Mouse (Mus musculus) common myeloid progenitor, adult 5-6 weeks (primary cell): ENCODE data around the gene Pappa. TPM values are rescaled to one million over a fixed set of nuclear protein-coding genes. Genes with fewer than 3 reads are reported as not detected.

Experiments used
- ATAC-seq: replicated peaks from 2 replicates; pipeline ENCODE4 v1.8.0; 2016; ENCODE audit warnings: low read depth, mild to moderate bottlenecking, moderate TSS enrichment, inconsistent platforms; ENCODE audit not compliant: poor library complexity, severe bottlenecking
- total RNA-seq: library from RNA; stranded (forward); fragments of 200-1000, 187-1606 nt; gene quantifications from 2 replicates; pipeline ENCODE4 v1.2.3, GENCODE M21; 2017

Pappa gene
- total RNA-seq, 1 experiment from 2014 or later: not detected

DNA sequence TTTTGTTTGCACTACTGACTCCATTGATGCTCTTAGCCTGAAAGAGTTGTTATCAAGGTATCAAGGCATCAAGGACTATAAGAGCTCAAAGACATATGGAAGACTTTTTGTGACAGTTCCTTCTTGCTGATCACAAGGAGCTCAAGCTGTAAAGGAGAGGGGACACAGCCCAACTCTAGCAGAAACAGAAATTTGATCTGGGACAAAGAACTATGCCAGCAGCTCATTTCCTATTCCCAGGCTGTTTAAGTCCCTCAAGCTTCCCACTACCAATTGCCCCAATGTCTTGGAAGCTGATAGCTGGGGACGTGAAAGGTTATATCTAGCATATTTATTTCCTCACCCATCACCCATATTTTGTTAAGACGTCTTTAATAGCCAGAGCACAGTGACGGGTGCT lies 39.7 kb downstream of the Pappa start:
- ATAC-seq: no peak

DNA sequence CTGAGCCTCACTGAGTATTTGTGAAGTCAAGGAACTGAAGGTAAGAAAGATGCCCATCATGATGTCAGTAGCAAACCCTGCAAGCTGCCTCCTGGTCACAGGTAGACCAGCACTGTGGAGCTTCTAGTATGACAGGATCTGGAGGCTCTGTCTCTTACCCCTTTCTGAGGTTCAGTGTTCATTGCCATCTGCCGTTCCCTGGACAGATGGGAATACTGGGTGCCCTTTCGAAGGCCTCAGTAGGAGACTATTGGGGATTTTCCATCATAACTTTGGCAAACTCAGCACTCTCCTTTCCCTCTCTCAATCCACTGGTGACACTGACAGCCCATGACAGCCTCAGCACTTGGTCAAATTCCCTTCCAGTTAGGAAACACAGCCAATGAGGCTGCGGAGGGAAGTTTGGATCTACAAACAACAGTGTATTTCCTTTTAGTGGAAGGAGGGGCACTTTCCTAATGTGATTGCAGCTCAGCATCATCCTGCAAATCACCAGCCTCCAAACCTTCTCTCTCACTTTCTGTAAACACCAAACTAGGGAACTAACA lies 42.4 kb downstream of the Pappa start:
- no peak for ATAC-seq

DNA sequence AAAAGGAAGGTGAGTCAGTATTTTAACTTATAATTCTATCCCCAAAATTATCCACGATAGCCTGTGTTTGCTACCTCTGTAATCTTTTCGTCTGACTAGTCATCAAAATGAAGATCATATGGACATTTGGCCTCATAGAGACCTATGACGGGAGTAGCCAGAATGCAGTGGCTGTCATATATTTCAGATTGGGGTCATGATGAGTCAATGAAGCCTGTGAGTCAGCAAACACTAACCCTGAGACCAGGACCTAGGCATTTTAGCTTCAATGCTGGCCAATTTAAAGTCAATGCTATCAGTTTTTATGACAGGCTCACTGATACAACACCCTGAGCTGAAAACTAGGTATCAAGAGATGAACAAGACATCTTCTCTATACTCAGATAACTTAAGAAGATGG lies 50.5 kb downstream of the Pappa start:
- no peak for ATAC-seq

DNA sequence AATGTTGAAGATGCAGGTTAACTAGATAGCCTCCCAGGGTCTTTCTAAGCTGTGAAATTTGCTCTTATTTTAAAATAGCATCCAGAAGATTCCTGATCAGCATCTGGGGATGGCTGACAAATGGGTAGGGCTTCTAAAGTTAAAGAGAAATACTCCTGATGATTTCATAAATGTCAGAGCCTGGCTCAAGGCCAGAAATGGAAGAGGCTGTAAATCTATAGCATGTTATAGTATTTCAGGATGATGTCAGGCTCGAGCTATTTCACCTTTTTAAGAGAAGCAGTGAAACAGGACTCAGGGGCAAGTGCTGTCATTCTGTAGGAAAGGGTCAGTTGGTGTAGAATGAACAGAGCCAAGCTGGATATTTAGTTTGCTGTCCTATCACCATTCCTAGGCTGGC lies 54.2 kb downstream of the Pappa start:
- ATAC-seq: no peak

DNA sequence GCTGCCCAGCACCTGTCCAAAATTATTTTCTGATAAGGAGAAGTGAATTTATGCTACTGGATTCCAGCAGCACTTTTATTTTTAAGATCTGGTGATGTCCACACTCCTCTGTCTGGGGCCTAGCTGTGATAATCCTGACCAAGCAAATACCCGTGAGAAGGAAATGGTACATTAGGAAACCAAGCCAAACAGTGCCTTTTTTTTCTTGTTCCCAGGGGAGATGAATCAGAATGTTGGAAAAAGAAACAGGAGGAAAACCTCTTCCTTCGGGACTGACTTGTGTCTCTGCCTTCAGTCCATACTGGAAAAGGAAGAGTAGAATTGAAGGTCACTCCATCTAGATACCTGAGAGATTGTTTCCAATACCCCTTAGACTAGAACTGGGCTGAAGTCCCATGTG lies 63.3 kb downstream of the Pappa start:
- ATAC-seq: no peak

DNA sequence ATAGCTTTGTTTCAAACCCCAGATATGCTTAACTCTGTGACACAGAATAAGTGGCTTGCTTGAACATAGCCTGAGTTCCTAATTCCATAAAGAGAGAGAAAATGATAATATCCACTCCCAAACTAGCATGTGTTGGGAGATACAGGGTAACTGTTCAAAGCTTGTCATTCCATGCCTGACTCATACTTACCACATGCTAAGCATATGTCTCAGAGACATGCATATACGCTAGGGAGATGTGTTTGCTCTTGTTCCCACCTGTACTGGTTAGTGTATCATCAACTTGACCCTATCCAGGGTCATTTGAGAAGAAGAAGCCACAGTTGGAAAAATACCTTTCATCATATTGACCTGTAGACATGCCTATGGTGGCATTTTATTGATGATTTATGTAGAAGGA lies 63.7 kb downstream of the Pappa start:
- no peak for ATAC-seq

DNA sequence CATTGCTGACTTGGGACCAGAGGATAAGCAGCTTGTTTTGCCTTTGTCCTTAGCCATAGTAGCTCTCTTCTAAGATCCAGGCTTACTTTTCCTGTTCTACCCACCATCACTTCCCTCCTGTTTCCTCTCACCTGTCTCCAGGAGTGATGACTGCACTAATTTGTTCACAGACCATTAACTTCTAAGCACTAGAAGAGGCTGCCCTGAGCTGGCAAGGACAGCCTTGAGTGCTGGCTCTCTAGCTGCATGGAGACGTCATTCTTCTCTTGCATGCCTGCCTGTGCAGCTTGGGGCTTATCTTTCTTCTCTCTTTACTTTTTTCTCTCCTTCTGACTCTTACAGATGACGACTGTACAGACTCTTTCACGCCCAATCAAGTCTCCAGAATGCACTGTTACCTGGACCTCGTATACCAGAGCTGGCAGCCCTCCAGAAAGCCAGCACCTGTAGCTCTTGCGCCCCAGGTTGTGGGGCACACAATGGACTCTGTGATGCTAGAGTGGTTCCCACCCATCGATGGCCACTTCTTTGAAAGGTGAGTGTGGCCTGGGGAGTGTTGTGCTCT lies 65.0 kb downstream of the Pappa start:
- no peak for ATAC-seq

DNA sequence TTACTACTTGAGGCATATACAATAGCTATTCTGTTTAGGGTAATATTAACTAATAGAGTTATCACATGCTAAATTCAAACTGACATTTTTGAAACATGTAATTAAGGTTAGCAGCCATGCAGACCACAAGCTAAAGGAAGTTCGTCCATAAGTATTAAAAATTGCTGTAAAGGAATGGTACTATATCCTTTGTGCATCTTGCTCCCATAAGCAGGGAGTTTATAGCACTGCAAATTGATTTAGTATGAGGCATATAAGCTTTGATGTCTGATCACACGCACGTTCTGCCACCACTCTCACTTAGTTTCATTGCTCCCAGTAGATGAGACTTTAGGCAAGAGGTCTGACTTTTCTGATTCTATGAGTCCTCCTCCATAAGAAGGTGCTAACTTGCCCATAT lies 68.8 kb downstream of the Pappa start:
- no peak for ATAC-seq

DNA sequence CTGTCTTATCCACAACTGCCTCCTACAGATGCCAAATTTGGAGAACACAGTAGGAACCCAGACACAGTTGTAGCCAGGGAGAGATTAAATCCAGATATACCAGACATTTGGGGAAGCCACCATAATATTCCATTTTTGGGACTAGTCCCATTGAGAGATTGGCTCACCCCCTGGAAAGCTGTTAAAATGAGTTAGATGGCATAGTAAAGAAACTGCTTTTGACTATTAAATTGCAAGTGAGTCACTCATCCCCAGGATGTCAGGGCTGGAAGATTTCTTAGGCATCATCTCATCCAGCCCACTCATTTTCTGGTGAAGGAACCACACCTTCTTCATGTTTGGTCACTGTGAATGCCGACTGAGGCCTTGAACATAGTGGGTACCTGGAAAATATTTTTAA lies 72.0 kb downstream of the Pappa start:
- ATAC-seq: no peak

DNA sequence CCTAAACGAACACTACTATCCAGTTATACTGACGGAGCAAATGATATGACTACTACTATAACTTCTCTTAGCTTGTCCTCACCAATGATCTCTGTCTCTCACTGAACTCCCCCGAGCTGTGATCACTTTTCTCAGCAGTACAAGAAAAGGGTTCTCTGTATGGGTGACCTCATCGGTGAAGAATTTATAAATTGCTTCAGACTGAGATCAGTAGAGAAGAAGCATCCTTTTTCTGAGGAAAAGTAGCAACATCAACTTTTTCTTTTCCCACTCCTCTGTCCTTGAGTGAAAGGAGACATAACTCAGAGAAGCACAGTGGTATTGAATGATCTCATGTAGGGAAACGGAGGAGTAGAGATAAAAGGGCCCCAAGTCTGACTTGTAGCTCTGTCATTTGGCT lies 79.7 kb downstream of the Pappa start:
- ATAC-seq: no peak

DNA sequence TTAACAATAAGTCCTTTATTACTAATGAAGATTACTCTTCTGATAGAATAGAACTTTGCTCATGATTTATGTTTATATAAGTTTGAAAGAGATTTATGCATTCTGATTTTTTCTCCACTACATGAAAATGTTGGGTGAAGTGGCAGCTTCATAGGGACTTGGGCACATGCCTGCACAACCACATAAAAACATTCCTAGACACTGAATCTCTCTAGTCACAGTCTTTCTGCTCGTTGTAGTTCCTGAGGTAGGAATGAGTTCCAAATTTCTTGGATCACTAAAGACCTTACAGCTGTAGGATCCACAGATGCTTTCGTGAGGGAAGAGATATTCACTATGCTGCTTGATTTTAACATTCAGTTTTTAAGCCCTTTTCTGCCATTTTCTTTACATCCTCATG lies 81.5 kb downstream of the Pappa start:
- no peak for ATAC-seq

DNA sequence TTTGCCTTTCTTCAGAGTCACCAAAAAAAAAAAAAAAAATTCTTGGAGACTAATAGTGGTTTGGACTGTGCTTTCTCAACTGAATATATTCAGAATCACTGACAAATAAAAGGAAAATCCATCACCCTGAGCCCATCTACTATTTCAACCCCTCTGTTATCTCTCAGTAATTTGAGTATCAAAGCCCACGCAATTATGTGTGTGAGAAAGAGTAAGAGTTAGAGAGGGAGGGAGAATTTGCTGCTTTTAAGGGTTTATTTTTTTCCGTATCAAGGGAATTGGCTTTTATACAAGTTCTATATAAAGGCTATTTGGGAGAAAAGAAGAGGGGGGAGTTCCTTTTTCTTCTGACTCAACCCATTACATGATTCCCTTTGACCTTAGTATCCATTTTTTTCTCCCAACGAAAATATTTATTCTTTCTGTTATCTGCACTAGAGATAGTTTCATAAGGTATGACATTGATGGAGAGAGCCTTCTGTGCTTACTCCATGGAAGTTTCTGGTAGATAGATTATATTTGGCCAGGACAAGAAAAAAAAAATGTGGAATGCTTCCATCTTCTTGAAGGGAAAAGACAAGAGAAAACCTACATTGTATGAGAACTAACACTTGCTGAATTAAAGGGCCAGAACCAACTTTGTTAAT lies 85.5 kb downstream of the Pappa start:
- no peak for ATAC-seq

DNA sequence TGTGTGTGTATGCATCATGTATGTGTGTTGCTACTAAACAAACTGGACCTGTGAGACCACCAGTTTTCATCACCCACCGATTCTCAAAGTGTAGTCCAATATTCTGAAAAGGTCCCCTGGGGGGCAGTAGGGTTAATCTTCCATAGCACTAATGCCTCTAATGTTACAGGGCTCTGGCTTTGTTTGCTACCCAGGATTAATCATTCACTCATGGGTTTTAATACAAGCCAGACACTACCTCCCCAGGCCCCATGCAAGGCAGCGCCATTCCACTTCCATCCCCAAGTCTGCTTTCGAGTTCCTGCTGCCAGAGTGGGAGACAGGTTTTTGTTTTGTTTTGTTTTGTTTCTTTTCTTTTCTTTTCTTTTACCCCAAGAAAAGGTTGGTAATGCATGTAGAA lies 92.7 kb downstream of the Pappa start:
- no peak for ATAC-seq

DNA sequence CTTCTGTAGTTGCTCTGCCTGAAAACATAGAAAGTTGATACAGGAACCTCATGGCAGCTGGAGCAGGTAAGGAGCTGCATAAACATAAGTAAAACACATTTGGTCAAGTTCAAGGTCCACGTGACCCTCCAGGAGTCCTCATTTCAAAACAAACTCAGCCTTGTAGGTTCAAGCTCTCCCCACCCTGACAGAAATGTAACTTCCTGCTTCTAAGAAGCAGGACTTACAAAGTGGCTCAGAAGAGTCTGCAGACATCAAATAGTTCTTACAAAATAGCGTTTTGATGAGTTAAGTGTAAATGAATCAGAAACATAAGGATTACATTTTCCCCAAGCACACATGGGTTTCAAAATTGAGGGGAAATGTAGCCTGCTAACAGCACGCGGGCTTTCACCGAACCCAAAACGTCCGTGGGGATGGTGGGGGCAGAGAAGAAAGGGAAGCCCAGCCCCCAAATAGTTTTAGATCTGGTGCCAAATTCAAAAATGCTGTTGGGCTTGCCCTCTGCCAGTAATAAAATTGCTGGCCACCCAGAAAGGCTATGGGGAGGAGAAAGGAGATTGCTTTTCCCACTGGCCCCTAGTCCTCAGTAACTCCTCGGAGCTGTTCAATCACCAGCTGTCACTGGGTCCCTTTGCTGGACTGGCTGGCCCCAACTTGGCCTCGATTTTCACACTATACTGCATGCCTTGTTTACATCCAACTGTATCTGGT lies 93.8 kb downstream of the Pappa start:
- no peak for ATAC-seq

DNA sequence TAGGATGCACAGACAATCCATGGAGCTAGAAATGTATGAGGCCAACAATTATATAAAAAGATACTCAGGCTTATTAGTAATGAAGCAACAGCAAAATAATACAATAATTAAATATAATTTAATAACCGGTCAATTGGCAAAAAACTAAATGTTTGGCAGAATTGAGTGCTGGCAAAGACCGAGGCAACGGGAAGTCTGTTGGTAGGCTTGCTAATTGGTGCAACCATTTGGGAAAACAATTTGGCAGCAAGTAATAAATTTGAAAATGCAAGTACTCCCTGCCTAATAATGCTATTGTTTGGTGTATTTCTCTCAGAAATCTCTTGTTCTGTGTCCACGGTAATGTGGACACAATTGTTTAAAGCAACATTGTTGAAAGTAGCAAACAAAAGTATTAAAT lies 99.9 kb downstream of the Pappa start:
- no peak for ATAC-seq

DNA sequence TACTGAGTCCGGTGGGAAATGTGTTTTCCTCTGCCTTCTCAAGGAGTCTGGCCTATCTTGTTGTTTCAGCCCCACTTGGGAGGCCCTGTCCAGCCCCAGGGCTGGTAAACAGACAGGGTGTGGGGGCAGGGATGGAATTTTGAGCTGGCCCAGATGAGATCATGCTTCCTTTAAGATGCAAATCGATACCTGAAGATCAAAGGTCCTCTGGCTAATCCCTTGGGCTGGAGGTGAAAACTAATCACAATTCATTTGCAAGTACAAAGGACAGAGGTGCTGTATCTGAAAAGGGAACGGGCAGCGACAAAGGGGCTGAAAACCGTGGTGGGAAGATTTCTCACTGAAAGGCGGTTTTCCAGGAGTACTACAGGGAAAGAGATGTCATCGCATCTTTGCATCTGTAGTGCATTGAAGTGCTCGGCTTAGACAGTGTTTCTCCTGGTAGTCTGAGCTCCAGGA lies 114.6 kb downstream of the Pappa start:
- no peak for ATAC-seq

DNA sequence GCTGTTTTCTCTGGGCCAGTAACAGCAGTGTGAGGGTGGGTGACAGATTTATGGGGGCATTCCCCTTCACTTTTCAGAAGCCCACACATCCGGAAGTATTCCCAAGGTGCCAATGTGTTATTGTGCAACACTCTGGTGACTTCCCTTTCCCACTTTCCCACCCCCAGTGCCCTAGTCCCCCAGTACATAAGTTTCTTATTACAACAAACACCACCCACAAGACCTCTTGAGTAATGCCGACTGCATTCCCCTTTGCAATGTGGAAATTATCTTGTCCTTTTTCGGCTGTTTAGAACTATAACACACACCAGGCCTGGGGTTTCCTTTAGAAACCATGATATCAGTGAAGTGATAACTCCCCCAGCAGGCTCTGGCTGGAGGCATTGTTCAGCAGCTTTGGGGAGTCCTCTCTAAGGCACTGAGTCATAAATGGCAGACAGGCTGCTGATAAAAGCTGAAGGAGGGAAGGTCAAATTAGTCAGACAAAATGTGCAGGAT lies 118.5 kb downstream of the Pappa start:
- ATAC-seq: peak; percentile 66

DNA sequence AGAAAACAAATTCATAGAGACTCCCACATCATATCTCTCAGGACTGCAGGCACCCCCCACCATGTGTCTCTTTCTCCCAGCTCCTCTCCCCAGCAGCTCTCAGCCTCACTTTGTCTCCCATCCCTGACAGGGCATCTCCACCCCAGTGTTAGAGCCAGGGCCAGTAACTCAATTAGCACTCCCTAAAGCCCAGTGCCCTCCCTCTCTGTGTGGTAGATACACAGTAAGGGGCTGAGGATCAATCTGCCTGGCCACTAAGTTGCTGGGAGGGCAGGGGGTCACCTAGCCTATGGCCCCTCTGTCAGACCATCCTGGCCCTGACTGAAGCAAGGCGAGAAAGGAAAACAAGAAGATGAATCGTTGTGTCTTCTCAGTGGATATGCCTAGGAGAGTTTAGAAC lies 119.3 kb downstream of the Pappa start:
- ATAC-seq: no peak

DNA sequence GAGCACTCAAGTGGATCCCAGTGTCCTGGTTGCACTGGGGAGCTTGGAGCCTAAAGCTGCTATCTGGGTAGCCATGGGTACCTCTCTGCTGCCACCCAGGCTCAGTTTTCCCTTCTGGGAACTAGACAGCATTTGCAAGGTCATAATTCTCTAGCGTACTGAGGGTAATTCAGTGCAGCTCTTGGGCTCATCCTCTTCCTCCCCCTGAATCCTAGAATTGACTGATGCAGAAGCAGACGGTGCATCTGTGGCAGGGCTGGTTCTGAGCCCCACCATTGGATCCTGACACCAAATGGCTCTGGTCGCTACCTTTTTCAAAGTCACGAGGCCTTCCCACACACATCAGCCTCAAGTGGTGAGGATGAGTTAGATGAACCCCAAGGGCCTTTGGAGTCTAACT lies 121.0 kb downstream of the Pappa start:
- no peak for ATAC-seq

DNA sequence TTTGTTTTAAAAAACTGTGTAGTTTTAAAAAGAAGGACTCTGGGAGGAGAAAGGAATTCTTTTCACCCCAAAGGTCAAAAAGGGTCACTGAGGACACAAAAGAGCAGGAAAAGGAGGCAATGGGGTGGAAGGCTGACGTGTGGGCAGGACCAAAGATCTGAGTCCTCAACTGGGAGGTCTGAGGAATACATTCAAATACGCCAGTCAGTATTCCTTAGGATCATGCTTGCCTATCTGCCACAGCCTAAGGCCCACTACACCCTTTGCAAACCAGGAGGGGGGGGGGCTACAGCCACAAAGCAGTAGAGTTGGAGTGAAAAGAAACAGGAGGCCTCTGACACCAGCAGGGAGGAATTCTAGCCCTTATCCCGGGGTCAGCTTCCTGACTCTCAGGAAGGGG lies 121.5 kb downstream of the Pappa start:
- ATAC-seq: no peak

DNA sequence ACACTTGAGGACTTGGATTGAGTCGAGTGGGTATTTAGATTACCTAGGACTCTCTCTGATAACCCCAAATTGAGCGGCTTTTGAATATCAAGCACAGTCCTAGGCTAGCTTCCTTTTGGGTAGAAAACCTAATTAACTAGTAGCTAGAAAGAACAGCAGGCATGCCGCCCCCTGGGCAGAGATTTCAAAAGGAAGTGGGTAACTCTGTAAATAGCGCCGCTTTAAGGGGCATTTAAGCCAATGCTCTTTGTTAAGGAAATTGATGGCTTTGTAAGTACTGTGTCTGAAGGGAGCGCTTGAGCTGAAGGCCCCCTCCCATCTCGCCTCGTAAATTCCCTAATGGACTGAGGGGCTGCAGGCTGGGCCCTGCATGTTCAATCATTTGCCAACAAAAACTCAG lies 128.2 kb downstream of the Pappa start:
- no peak for ATAC-seq
